Mouse (Mus musculus) kidney, embryonic 16.5 days (tissue): ENCODE data around the gene Catspere2. TPM values are rescaled to one million over a fixed set of nuclear protein-coding genes. Genes with fewer than 3 reads are reported as not detected.
"Not testable (repeated sequence)": the region's sequence is repeated elsewhere in the genome, so short reads cannot be mapped to it uniquely, and the experiment has no call there.

Experiments used
- ATAC-seq: fragments of 200-750 bp; cut with Nextera tagmentation; 2 replicates; pipeline ENCODE4 v1.8.0; 2017; ENCODE audit warnings: moderate TSS enrichment; ENCODE audit not compliant: low FRiP score, low TSS enrichment
- H3K27ac ChIP-seq: fragments of 300-500 bp; sonication (generic); 2 replicates; pipeline ENCODE4 v1.5.1; 2014; ENCODE audit warnings: low read length
- H3K27me3 ChIP-seq: fragments of 300-500 bp; sonication (generic); 2 replicates; pipeline ENCODE4 v1.6.1; 2014; ENCODE audit warnings: low read length, control low read depth, mixed read lengths; ENCODE audit not compliant: insufficient read depth
- H3K36me3 ChIP-seq: fragments of 300-500 bp; sonication (generic); 2 replicates; pipeline ENCODE4 v1.6.1; 2014; ENCODE audit warnings: low read length, control low read depth, mixed read lengths; ENCODE audit not compliant: insufficient read depth
- H3K4me1 ChIP-seq: fragments of 300-500 bp; sonication (generic); 2 replicates; pipeline ENCODE4 v1.6.1; 2014; ENCODE audit warnings: low read length, control low read depth, mixed read lengths; ENCODE audit not compliant: insufficient read depth
- H3K4me2 ChIP-seq: fragments of 300-500 bp; sonication (generic); replicated peaks from 2 replicates; pipeline ENCODE4 v1.6.1; 2014; ENCODE audit warnings: low read depth, low read length
- H3K4me3 ChIP-seq: fragments of 300-500 bp; sonication (generic); 2 replicates; pipeline ENCODE4 v1.5.1; 2014; ENCODE audit warnings: mild to moderate bottlenecking, low read length
- H3K9ac ChIP-seq: fragments of 300-500 bp; sonication (generic); replicated peaks from 2 replicates; pipeline ENCODE4 v1.6.1; 2014; ENCODE audit warnings: low read length
- H3K9me3 ChIP-seq: fragments of 300-500 bp; sonication (generic); 2 replicates; pipeline ENCODE4 v1.6.1; 2016; ENCODE audit warnings: low read length, control low read depth
- WGBS: fragments of 180-500 bp; shearing (Covaris S2); extraction: QIAGEN DNeasy Blood & Tissue Kit; methylation state at CpG from one replicate; pipeline ENCODE4 v1.1.7; 2014; 5-methylcytosine and 5-hydroxymethylcytosine counted together
- polyA plus RNA-seq: library from polyadenylated mRNA; unstranded; fragments of >200 nt; fragmentation: Nextera tagmentation; extraction: Ambion mirVana; gene quantifications from 2 replicates; pipeline ENCODE4 v1.2.1, GENCODE M21; 2015

Catspere2 gene
- 0.24 and 0.36 TPM in 2 replicates for polyA plus RNA-seq

- H3K9me3 ChIP-seq, H3K27ac ChIP-seq, H3K36me3 ChIP-seq, H3K4me1 ChIP-seq, H3K27me3 ChIP-seq: not testable (repeated sequence)
- Histone ChIP-seq H3K9ac (peak within 1 kb of the TSS; percentile 65), H3K4me3 (peak within 1 kb of the TSS; percentile 63), H3K4me2 (peak within 1 kb of the TSS; percentile 54)
- under 1% methylated on average over 21 of the region's 21 CpGs for WGBS
- peak; percentile 99 for ATAC-seq
These were observed at the start of gene Catspere2 for GRCm38 (mm10) chr1:177983024-177983450. Gene Catspere2 (plus strand): TSS chr1:177983423.

- not testable (repeated sequence) for H3K4me3 ChIP-seq, H3K27me3 ChIP-seq, H3K9me3 ChIP-seq, H3K36me3 ChIP-seq, H3K4me2 ChIP-seq, H3K4me1 ChIP-seq, H3K27ac ChIP-seq, H3K9ac ChIP-seq, ATAC-seq
- 4% methylated on average over 3 of the region's 4 CpGs for WGBS
These were observed 42.7 kb upstream of the Catspere2 start for GRCm38 (mm10) chr1:177940422-177940977.

- no peak for ATAC-seq
These were observed 1.9 kb upstream of the Catspere2 start for GRCm38 (mm10) chr1:177981276-177981675.

GRCm38 (mm10) chr1:177983582-177983981 is 359 bp downstream of the Catspere2 start:
- H3K27me3 ChIP-seq, H3K4me1 ChIP-seq, H3K27ac ChIP-seq, H3K36me3 ChIP-seq, H3K9me3 ChIP-seq: not testable (repeated sequence)
- Histone ChIP-seq H3K9ac (peak overlapping the region; percentile 65), H3K4me2 (peak overlapping the region; percentile 54), H3K4me3 (peak overlapping the region; percentile 63)
- peak; percentile 57 for ATAC-seq
- WGBS: under 1% methylated on average over 22 of the region's 41 CpGs

More at GRCm38 (mm10) chr1:177981276-177981675, 1.9 kb upstream of the Catspere2 start:
- Histone ChIP-seq H3K9me3 (no peaks in the 10 kb centered on the region), H3K27me3 (no peaks in the 10 kb centered on the region), H3K4me3 (no peak overlapping the region), H3K36me3 (no peaks in the 10 kb centered on the region), H3K9ac (no peak overlapping the region), H3K4me2 (no peak overlapping the region), H3K4me1 (no peaks in the 10 kb centered on the region), H3K27ac (no peak overlapping the region)
- 77% methylated on average over 1 of the region's 1 CpGs for WGBS

- Histone ChIP-seq H3K4me2 (peak overlapping the region; percentile 39), H3K9ac (no peak overlapping the region), H3K27ac (no peak overlapping the region), H3K27me3 (no peaks in the 10 kb centered on the region), H3K4me3 (peak overlapping the region; percentile 26; the same call in 1 of the 2 replicates), H3K4me1 (no peaks in the 10 kb centered on the region), H3K36me3 (no peaks in the 10 kb centered on the region), H3K9me3 (no peaks in the 10 kb centered on the region)
- WGBS: 59% methylated on average over 9 of the region's 9 CpGs
- no peak for ATAC-seq
These were observed 983 bp downstream of the Catspere2 start for GRCm38 (mm10) chr1:177984206-177984605.

GRCm38 (mm10) chr1:177987476-177987875 is 4.3 kb downstream of the Catspere2 start:
- not testable (repeated sequence) for H3K36me3 ChIP-seq, H3K4me3 ChIP-seq, H3K27me3 ChIP-seq, H3K9ac ChIP-seq, H3K27ac ChIP-seq, H3K4me1 ChIP-seq, H3K9me3 ChIP-seq, H3K4me2 ChIP-seq, ATAC-seq
- 100% methylated on average over 1 of the region's 1 CpGs for WGBS

GRCm38 (mm10) chr1:178072798-178073197 is 89.6 kb downstream of the Catspere2 start:
- not testable (repeated sequence) for H3K4me1 ChIP-seq, H3K9ac ChIP-seq, ATAC-seq, H3K27ac ChIP-seq, H3K27me3 ChIP-seq, H3K4me2 ChIP-seq, H3K4me3 ChIP-seq, H3K36me3 ChIP-seq, H3K9me3 ChIP-seq
- 67% methylated on average over 4 of the region's 4 CpGs for WGBS

GRCm38 (mm10) chr1:178097865-178098264 is 114.6 kb downstream of the Catspere2 start:
- not testable (repeated sequence) for ATAC-seq, H3K4me3 ChIP-seq

GRCm38 (mm10) chr1:178108514-178108913 is 125.3 kb downstream of the Catspere2 start:
- H3K27me3 ChIP-seq, H3K36me3 ChIP-seq, H3K9me3 ChIP-seq, ATAC-seq, H3K4me3 ChIP-seq, H3K27ac ChIP-seq, H3K4me1 ChIP-seq, H3K9ac ChIP-seq, H3K4me2 ChIP-seq: not testable (repeated sequence)
- WGBS: 73% methylated on average over 1 of the region's 1 CpGs

More at GRCm38 (mm10) chr1:178097865-178098264, 114.6 kb downstream of the Catspere2 start:
- H3K9me3 ChIP-seq, H3K9ac ChIP-seq, H3K36me3 ChIP-seq, H3K27me3 ChIP-seq, H3K27ac ChIP-seq, H3K4me1 ChIP-seq, H3K4me2 ChIP-seq: not testable (repeated sequence)

- H3K4me1 ChIP-seq, H3K27ac ChIP-seq, H3K9me3 ChIP-seq, H3K9ac ChIP-seq, H3K4me2 ChIP-seq, ATAC-seq, H3K36me3 ChIP-seq, H3K27me3 ChIP-seq, H3K4me3 ChIP-seq: not testable (repeated sequence)
- WGBS: 59% methylated on average over 2 of the region's 2 CpGs
These were observed 139.0 kb downstream of the Catspere2 start for GRCm38 (mm10) chr1:178122236-178122635.
